Mouse (Mus musculus) hindbrain, embryonic 11.5 days (tissue): ENCODE data around the gene Stard10. TPM values are rescaled to one million over a fixed set of nuclear protein-coding genes. Genes with fewer than 3 reads are reported as not detected.

Experiments used
- ATAC-seq: fragments of 200-750 bp; cut with Nextera tagmentation; 2 replicates; pipeline ENCODE4 v1.8.0; 2017; ENCODE audit warnings: mild to moderate bottlenecking, moderate TSS enrichment, moderate library complexity; ENCODE audit not compliant: low FRiP score
- DNase-seq: peaks from one replicate; pipeline ENCODE4 v3.0.0-alpha.2; 2015; ENCODE audit warnings: low spot score
- H3K27ac ChIP-seq: fragments of 300-500 bp; sonication (generic); 2 replicates; pipeline ENCODE4 v1.5.1; 2014; ENCODE audit warnings: mild to moderate bottlenecking, low read depth, low read length
- H3K27me3 ChIP-seq: fragments of 300-500 bp; sonication (generic); 2 replicates; pipeline ENCODE4 v1.6.1; 2014; ENCODE audit warnings: mild to moderate bottlenecking, low read length, moderate library complexity, mixed read lengths; ENCODE audit not compliant: control insufficient read depth, insufficient read depth
- H3K36me3 ChIP-seq: fragments of 300-500 bp; sonication (generic); 2 replicates; pipeline ENCODE4 v1.6.1; 2014; ENCODE audit warnings: mild to moderate bottlenecking, low read length, moderate library complexity, mixed read lengths; ENCODE audit not compliant: control insufficient read depth, insufficient read depth
- H3K4me1 ChIP-seq: fragments of 300-500 bp; sonication (generic); replicated peaks from 2 replicates; pipeline ENCODE4 v1.6.1; 2014; ENCODE audit warnings: low read length, mixed read lengths; ENCODE audit not compliant: control insufficient read depth, insufficient read depth
- H3K4me2 ChIP-seq: fragments of 300-500 bp; sonication (generic); replicated peaks from 2 replicates; pipeline ENCODE4 v1.6.1; 2014; ENCODE audit warnings: mild to moderate bottlenecking, low read depth, low read length
- H3K4me3 ChIP-seq: fragments of 300-500 bp; sonication (generic); 2 replicates; pipeline ENCODE4 v1.5.1; 2014; ENCODE audit warnings: low read depth, low read length
- H3K9ac ChIP-seq: fragments of 300-500 bp; sonication (generic); 2 replicates; pipeline ENCODE4 v1.6.1; 2014; ENCODE audit warnings: low read depth, low read length
- H3K9me3 ChIP-seq: fragments of 300-500 bp; sonication (generic); 2 replicates; pipeline ENCODE4 v1.6.1; 2016; ENCODE audit warnings: low read length; ENCODE audit not compliant: control insufficient read depth
- WGBS: fragments of 180-500 bp; shearing (Covaris S2); extraction: QIAGEN DNeasy Blood & Tissue Kit; methylation state at CpG from one replicate; pipeline ENCODE4 v1.1.7; 2014; 5-methylcytosine and 5-hydroxymethylcytosine counted together
- polyA plus RNA-seq: library from polyadenylated mRNA; unstranded; fragments of >200 nt; fragmentation: Nextera tagmentation; extraction: Ambion mirVana; gene quantifications from 2 replicates; pipeline ENCODE4 v1.2.1, GENCODE M21; 2014

Gene Stard10
- polyA plus RNA-seq, 1 experiment from 2014 or later: 8.7 TPM

GRCm38 (mm10) chr7:101323141-101323594 is 6.3 kb downstream of the Stard10 start:
- Histone ChIP-seq H3K9me3 (no peaks in the 10 kb centered on the region), H3K4me2 (no peak overlapping the region), H3K36me3 (no peaks in the 10 kb centered on the region), H3K27ac (no peak overlapping the region), H3K4me3 (no peak overlapping the region), H3K9ac (no peak overlapping the region), H3K27me3 (peaks cover 15% of the 10 kb centered on the region), H3K4me1 (peaks cover 3% of the 10 kb centered on the region; the same call in 1 of the 2 replicates)
- ATAC-seq: no peak
- 61% methylated on average over 4 of the region's 4 CpGs for WGBS
- DNase-seq: no peak

GRCm38 (mm10) chr7:101324142-101324962 is 7.5 kb downstream of the Stard10 start:
- Histone ChIP-seq H3K4me1 (peaks cover 3% of the 10 kb centered on the region; the same call in 1 of the 2 replicates), H3K27me3 (peaks cover 15% of the 10 kb centered on the region), H3K9me3 (no peaks in the 10 kb centered on the region), H3K9ac (no peak overlapping the region), H3K4me2 (no peak overlapping the region), H3K36me3 (no peaks in the 10 kb centered on the region), H3K27ac (no peak overlapping the region), H3K4me3 (no peak overlapping the region)
- no peak for ATAC-seq
- WGBS: 72% methylated on average over 6 of the region's 6 CpGs
- no peak for DNase-seq

GRCm38 (mm10) chr7:101326006-101326405 is 9.1 kb downstream of the Stard10 start:
- 79% methylated on average over 5 of the region's 5 CpGs for WGBS
- Histone ChIP-seq H3K9me3 (no peaks in the 10 kb centered on the region), H3K4me3 (no peak overlapping the region), H3K4me1 (peaks cover 3% of the 10 kb centered on the region; the same call in 1 of the 2 replicates), H3K4me2 (no peak overlapping the region), H3K27ac (no peak overlapping the region), H3K9ac (no peak overlapping the region), H3K27me3 (peaks cover 8% of the 10 kb centered on the region), H3K36me3 (no peaks in the 10 kb centered on the region)
- ATAC-seq: no peak
- DNase-seq: no peak

DNA sequence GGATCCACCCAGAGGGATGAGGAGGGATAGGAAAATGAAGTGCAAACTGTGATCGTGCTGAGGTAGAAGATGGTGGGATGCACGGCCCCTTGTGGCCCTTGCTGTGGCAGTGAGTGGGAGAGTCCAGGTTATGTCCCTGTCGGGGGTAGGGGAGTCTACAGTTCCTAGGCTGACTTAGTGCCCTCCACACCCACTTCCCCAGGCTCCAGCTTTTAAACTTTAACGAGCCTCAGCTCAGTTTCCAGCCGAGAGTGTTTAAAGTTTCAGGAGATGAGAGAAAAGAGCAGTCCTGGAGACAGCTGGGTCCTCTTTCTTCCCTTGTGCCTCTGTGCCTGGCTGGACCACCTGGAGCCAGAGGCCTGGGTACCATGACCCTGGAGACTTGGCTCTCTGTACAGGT is 10.4 kb downstream of the Stard10 start:
- no peak for DNase-seq
- H3K9me3 ChIP-seq: no peaks in the 10 kb centered on the region
- H3K36me3 ChIP-seq: no peaks in the 10 kb centered on the region
- no peaks in the 10 kb centered on the region for H3K27me3 ChIP-seq
- no peaks in the 10 kb centered on the region for H3K4me1 ChIP-seq
- no peak overlapping the region for H3K4me3 ChIP-seq
- H3K9ac ChIP-seq: no peak overlapping the region
- ATAC-seq: no peak
- 62% methylated on average over 5 of the region's 5 CpGs for WGBS
- H3K27ac ChIP-seq: no peak overlapping the region
- H3K4me2 ChIP-seq: no peak overlapping the region

DNA sequence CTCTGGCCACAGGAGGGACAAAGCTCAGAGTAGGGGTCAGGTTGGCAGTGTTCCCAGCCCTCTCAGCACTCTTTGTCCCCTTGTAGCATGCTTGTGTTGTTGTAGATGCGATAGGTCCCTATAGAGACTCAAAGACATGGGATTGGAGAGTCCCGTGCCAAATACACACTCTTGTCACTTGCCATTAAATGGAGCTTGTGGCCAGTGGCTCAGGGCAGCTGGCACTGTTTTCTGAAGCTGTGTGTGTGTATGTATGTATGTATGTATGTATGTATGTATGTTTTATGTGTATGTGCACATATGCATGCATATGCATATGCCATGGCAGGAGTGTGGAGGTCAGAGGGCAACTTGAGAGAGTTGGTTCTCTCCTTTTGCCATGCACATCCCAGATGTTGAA is 10.9 kb downstream of the Stard10 start:
- no peaks in the 10 kb centered on the region for H3K4me1 ChIP-seq
- H3K27me3 ChIP-seq: no peaks in the 10 kb centered on the region
- H3K9ac ChIP-seq: no peak overlapping the region
- H3K27ac ChIP-seq: no peak overlapping the region
- no peaks in the 10 kb centered on the region for H3K9me3 ChIP-seq
- DNase-seq (no peak), ATAC-seq (no peak)
- H3K4me3 ChIP-seq: no peak overlapping the region
- 90% methylated on average over 2 of the region's 2 CpGs for WGBS
- H3K4me2 ChIP-seq: no peak overlapping the region
- H3K36me3 ChIP-seq: no peaks in the 10 kb centered on the region

- Histone ChIP-seq H3K27me3 (no peaks in the 10 kb centered on the region), H3K4me2 (no peak overlapping the region), H3K36me3 (no peaks in the 10 kb centered on the region), H3K4me1 (no peaks in the 10 kb centered on the region), H3K9ac (0 out of 2 replicates have a peak overlapping the region, but pooled peaks have one; percentile 16), H3K9me3 (no peaks in the 10 kb centered on the region), H3K4me3 (no peak overlapping the region), H3K27ac (no peak overlapping the region)
- ATAC-seq (no peak), DNase-seq (no peak)
- WGBS: 76% methylated on average over 4 of the region's 4 CpGs
Observed at GRCm38 (mm10) chr7:101328621-101329158, 11.8 kb downstream of the Stard10 start.

- no peak overlapping the region for H3K9ac ChIP-seq
- H3K4me1 ChIP-seq: no peaks in the 10 kb centered on the region
- no peak overlapping the region for H3K4me2 ChIP-seq
- no peak overlapping the region for H3K27ac ChIP-seq
- no peaks in the 10 kb centered on the region for H3K27me3 ChIP-seq
- no peaks in the 10 kb centered on the region for H3K36me3 ChIP-seq
- no peak for DNase-seq
- no peaks in the 10 kb centered on the region for H3K9me3 ChIP-seq
- H3K4me3 ChIP-seq: no peak overlapping the region
- ATAC-seq: no peak
- 71% methylated on average over 4 of the region's 4 CpGs for WGBS
Observed at GRCm38 (mm10) chr7:101329606-101330005, 12.7 kb downstream of the Stard10 start.

- no peak overlapping the region for H3K27ac ChIP-seq
- DNase-seq: no peak
- no peaks in the 10 kb centered on the region for H3K36me3 ChIP-seq
- H3K27me3 ChIP-seq: no peaks in the 10 kb centered on the region
- no peaks in the 10 kb centered on the region for H3K9me3 ChIP-seq
- WGBS: 71% methylated on average over 10 of the region's 10 CpGs
- no peaks in the 10 kb centered on the region for H3K4me1 ChIP-seq
- no peak overlapping the region for H3K9ac ChIP-seq
- ATAC-seq: no peak
- no peak overlapping the region for H3K4me3 ChIP-seq
- no peak overlapping the region for H3K4me2 ChIP-seq
Observed at GRCm38 (mm10) chr7:101330074-101330840, 13.4 kb downstream of the Stard10 start.
